Mouse (Mus musculus) lung, postnatal 0 days (tissue): Measurements from ENCODE around the gene Sdhd. TPM values are rescaled to one million over a fixed set of nuclear protein-coding genes. Genes with fewer than 3 reads are reported as not detected.

Experiments
- ATAC-seq: fragments of 200-750 bp; cut with Nextera tagmentation; 2 replicates; pipeline ENCODE4 v1.8.0; 2017; ENCODE audit warnings: moderate library complexity
- DNase-seq: peaks from one replicate; pipeline ENCODE4 v3.0.0-alpha.2; 2016; ENCODE audit warnings: low spot score
- H3K27ac ChIP-seq: fragments of 300-500 bp; sonication (generic); 2 replicates; pipeline ENCODE4 v1.5.1; 2014; ENCODE audit warnings: antibody characterized with exemption, mild to moderate bottlenecking, low read length, mixed read lengths
- H3K27me3 ChIP-seq: fragments of 300-500 bp; sonication (generic); replicated peaks from 2 replicates; pipeline ENCODE4 v1.6.1; 2014; ENCODE audit warnings: low read length, mixed read lengths; ENCODE audit not compliant: insufficient read depth
- H3K36me3 ChIP-seq: fragments of 300-500 bp; sonication (generic); 2 replicates; pipeline ENCODE4 v1.6.1; 2014; ENCODE audit warnings: low read length, mixed read lengths; ENCODE audit not compliant: insufficient read depth
- H3K4me1 ChIP-seq: fragments of 300-500 bp; sonication (generic); 2 replicates; pipeline ENCODE4 v1.6.1; 2014; ENCODE audit warnings: antibody characterized with exemption, low read depth, low read length, mixed read lengths; ENCODE audit not compliant: insufficient read depth
- H3K4me2 ChIP-seq: fragments of 300-500 bp; sonication (generic); replicated peaks from 2 replicates; pipeline ENCODE4 v1.6.1; 2014; ENCODE audit warnings: low read depth, mild to moderate bottlenecking, low read length, moderate library complexity, mixed read lengths
- H3K4me3 ChIP-seq: fragments of 300-500 bp; sonication (generic); 2 replicates; pipeline ENCODE4 v1.5.1; 2014; ENCODE audit warnings: low read depth, low read length
- H3K9ac ChIP-seq: fragments of 300-500 bp; sonication (generic); replicated peaks from 2 replicates; pipeline ENCODE4 v1.6.1; 2014; ENCODE audit warnings: low read depth, mild to moderate bottlenecking
- H3K9me3 ChIP-seq: fragments of 300-500 bp; sonication (generic); 2 replicates; pipeline ENCODE4 v1.6.1; 2016; ENCODE audit warnings: low read length, mixed read lengths
- CTCF ChIP-seq: IDR thresholded peaks from 2 replicates; pipeline ENCODE4 v1.5.1; 2016; ENCODE audit warnings: antibody characterized with exemption, mild to moderate bottlenecking
- EP300 ChIP-seq: IDR thresholded peaks from 2 replicates; pipeline ENCODE4 v1.6.1; 2016; ENCODE audit warnings: antibody characterized with exemption, mild to moderate bottlenecking, control low read depth
- WGBS: fragments of 180-500 bp; shearing (Covaris S2); extraction: QIAGEN DNeasy Blood & Tissue Kit; methylation state at CpG from one replicate; pipeline ENCODE4 v1.1.7; 2014; 5-methylcytosine and 5-hydroxymethylcytosine counted together
- polyA plus RNA-seq: library from polyadenylated mRNA; unstranded; fragments of >200 nt; fragmentation: Nextera tagmentation; extraction: Ambion mirVana; gene quantifications from 2 replicates; pipeline ENCODE4 v1.2.1, GENCODE M21; 2015

The Sdhd gene
- polyA plus RNA-seq, 1 experiment from 2014 or later: 252 TPM

DNA sequence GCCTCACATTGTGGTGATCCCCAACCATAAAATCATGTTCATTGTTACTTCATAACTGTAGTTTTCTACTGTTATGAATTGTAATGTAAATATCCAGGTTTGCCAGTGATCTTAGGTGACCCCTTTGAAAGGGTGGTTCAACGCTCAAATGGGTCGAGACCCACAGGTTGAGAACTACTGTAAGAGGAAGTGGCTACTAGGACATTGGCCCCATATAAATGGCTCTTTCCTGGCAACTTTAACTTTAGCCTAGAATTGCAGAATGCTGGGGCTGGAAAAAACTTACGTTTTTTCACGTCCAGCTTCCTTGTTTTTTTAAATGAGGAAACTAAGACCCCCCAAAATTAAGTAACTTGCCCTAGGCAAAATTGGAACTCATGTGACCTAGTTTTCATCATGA, 36.2 kb downstream of the Sdhd start:
- H3K9ac ChIP-seq: no peak overlapping the region
- no peak for TF ChIP-seq CTCF
- TF ChIP-seq EP300: no peak
- no peaks in the 10 kb centered on the region for H3K4me1 ChIP-seq
- no peak overlapping the region for H3K4me2 ChIP-seq
- no peaks in the 10 kb centered on the region for H3K9me3 ChIP-seq
- peak; percentile 18 for DNase-seq
- H3K36me3 ChIP-seq: no peaks in the 10 kb centered on the region
- H3K27ac ChIP-seq: no peak overlapping the region
- no peak overlapping the region for H3K4me3 ChIP-seq
- WGBS: 84% methylated on average over 4 of the region's 4 CpGs
- no peak for ATAC-seq
- H3K27me3 ChIP-seq: no peaks in the 10 kb centered on the region

DNA sequence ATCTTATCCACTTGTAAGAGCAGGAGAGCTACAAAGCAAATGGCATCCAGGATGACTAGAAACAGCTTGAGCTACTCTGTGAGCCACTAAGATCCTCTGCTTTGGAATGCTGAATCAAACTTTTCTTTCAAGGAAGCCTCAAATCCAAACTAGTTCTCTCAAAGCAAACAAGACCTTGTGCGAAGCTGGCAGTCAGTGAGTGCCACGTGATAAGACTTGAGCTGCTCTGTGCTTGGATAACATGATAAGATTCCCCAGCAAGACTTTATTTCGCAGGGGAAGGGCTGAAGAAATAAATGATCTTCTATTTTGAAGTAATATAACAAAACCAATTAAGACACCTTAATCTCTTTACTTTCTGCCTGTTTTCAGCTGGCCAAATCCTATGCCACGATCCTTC, 37.7 kb downstream of the Sdhd start:
- WGBS: 28% methylated on average over 4 of the region's 4 CpGs
- no peaks in the 10 kb centered on the region for H3K27me3 ChIP-seq
- TF ChIP-seq EP300 (no peak), CTCF (no peak)
- DNase-seq (no peak), ATAC-seq (no peak)
- no peak overlapping the region for H3K4me2 ChIP-seq
- H3K9me3 ChIP-seq: no peaks in the 10 kb centered on the region
- H3K36me3 ChIP-seq: no peaks in the 10 kb centered on the region
- no peak overlapping the region for H3K9ac ChIP-seq
- H3K27ac ChIP-seq: no peak overlapping the region
- H3K4me3 ChIP-seq: no peak overlapping the region
- H3K4me1 ChIP-seq: no peaks in the 10 kb centered on the region

DNA sequence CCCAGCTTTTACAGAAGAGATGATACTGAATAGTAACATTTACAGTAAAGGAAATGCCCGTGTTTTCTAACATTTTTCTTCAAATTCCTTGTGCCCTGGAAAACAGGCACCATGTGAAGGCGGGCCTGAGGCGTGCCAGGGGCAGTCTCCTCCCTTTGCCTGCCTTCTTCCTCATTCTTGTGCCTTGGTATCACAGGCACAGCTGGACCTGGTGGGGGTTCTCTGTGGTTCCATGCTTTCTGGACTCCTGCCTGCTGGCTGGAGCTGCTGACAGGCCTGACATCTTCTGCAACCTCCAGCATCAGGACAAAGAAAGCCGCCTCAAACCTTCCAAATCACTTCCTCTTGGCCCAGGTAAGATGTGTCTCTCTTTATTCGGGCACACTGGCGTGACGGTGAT, 38.4 kb downstream of the Sdhd start:
- DNase-seq (peak; percentile 34), ATAC-seq (no peak)
- Histone ChIP-seq H3K4me3 (no peak overlapping the region), H3K4me1 (no peaks in the 10 kb centered on the region), H3K9me3 (no peaks in the 10 kb centered on the region), H3K27me3 (no peaks in the 10 kb centered on the region), H3K27ac (no peak overlapping the region), H3K9ac (no peak overlapping the region), H3K4me2 (no peak overlapping the region), H3K36me3 (no peaks in the 10 kb centered on the region)
- 69% methylated on average over 7 of the region's 7 CpGs for WGBS
- TF ChIP-seq EP300 (no peak), CTCF (no peak)

DNA sequence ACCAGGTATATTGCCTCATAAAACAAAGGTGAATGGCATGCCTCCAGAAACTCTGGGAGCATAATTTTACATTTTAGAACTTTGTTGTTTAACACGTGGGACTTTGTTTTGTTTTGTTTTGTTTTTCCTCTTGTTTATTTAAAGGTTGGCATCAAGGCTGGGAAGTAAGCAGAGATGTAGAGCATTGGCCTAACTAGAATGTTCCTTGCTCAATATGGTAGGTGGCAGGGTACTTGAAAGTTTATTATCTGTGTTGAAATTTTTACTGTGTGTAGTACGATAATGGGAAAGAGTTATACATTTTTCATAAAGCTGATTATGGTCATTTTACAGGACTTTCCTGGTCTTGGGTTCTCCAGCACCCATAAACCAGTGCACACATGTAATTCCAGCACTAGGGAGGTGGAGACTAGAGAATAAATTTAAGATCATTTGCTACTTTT, 41.7 kb downstream of the Sdhd start:
- no peak for ATAC-seq
- Histone ChIP-seq H3K36me3 (no peaks in the 10 kb centered on the region), H3K27me3 (no peaks in the 10 kb centered on the region), H3K4me2 (no peak overlapping the region), H3K27ac (no peak overlapping the region), H3K9ac (no peak overlapping the region), H3K4me1 (no peaks in the 10 kb centered on the region), H3K4me3 (no peak overlapping the region), H3K9me3 (no peaks in the 10 kb centered on the region)
- DNase-seq: no peak
- TF ChIP-seq EP300: no peak
- TF ChIP-seq CTCF: no peak
- 77% methylated on average over 2 of the region's 2 CpGs for WGBS

DNA sequence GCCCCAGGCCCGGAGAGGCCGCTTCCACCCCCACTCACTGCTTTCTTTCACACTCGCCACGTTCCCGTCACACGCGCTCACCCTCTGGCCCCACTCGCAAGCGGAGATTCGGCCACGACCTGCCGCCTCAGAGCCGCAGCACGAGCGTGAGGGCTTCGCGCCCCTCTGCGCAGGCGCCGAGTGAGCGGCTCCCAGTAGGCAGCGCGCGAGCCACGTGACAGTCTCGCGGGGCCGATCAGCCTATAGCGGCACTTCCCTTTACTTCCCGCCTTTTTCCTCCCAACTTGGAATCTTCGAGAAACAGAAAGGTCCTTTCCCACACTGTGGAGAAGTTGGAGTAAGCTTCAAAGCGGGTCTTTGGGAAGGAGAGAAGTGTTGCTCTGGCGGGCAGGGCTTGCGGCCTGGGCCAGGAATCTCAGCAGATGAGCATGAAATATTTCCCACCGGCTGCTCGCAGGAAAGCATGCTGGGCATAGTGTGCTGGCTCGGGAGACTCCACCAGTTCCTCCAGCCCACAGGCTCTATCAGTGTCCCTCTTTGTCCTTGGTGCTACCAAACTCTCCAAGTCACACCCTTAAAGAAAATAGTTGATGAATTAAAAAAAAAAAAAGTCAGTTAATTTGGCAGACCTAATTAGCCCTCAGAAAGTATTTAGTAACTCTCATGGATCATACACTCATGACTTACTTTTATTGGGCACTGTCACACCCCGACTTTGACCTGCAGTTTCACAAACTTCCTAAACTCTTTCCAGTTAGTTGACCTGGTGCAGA, 42.3 kb downstream of the Sdhd start, which contains the start of gene Tex12:
Gene Tex12, minus strand, starts transcription at position 181 of the 773 bp plus-strand sequence.
- no peak within 1 kb of the TSS for H3K27ac ChIP-seq
- no peaks in the 10 kb centered on the region for H3K36me3 ChIP-seq
- no peaks in the 10 kb centered on the region for H3K4me1 ChIP-seq
- H3K9me3 ChIP-seq: no peaks in the 10 kb centered on the region
- ATAC-seq (no peak), DNase-seq (no peak)
- no peak for TF ChIP-seq EP300
- TF ChIP-seq CTCF: no peak
- H3K4me2 ChIP-seq: no peak within 1 kb of the TSS
- WGBS: 86% methylated on average over 38 of the region's 38 CpGs
- no peak within 1 kb of the TSS for H3K9ac ChIP-seq
- no peak within 1 kb of the TSS for H3K4me3 ChIP-seq
- H3K27me3 ChIP-seq: no peaks in the 10 kb centered on the region

DNA sequence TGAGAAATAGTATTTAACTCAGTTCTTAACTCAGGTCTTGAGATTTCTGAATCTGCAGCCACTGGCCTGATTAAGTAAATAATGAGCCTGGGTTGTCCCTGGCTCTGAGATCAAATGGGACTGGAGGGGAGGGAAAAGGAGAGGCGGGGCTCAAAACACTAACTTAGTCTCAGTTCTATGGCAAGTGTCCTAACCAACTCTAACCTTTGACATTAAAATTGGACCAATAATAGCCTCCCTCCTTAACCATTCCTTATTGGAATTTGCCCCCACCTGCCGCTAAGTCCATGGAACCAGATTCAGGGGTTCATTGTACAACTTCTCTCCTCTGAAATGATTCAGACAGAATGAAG, 48.5 kb downstream of the Sdhd start, which contains the start of gene Bco2:
Gene Bco2, minus strand, starts transcription at position 88 of the 353 bp plus-strand sequence.
- TF ChIP-seq EP300 (no peak), CTCF (no peak)
- WGBS: 39% methylated on average over 2 of the region's 2 CpGs

More for the DNA sequence above, 48.5 kb downstream of the Sdhd start, which contains the start of gene Bco2:
- no peaks in the 10 kb centered on the region for H3K9me3 ChIP-seq
- H3K9ac ChIP-seq: peak within 1 kb of the TSS; percentile 0; the same call in 1 of the 2 replicates
- H3K4me2 ChIP-seq: peak within 1 kb of the TSS; percentile 9; the same call in 1 of the 2 replicates
- H3K4me1 ChIP-seq: no peaks in the 10 kb centered on the region
- ATAC-seq: peak; percentile 23; the same call in 1 of the 2 replicates
- peak; percentile 41 for DNase-seq
- no peaks in the 10 kb centered on the region for H3K36me3 ChIP-seq
- H3K4me3 ChIP-seq: no peak within 1 kb of the TSS
- no peak within 1 kb of the TSS; the same call in 1 of the 2 replicates for H3K27ac ChIP-seq
- no peaks in the 10 kb centered on the region for H3K27me3 ChIP-seq
